Mouse (Mus musculus) layer of hippocampus, adult 9-10 months (tissue): ENCODE measurements around the gene Osgep.
"Not testable (repeated sequence)": the region's sequence is repeated elsewhere in the genome, so short reads cannot be mapped to it uniquely, and the experiment has no call there.

Experiments used
- DNase-seq: peaks from one replicate; pipeline ENCODE4 v3.0.0; 2022; ENCODE audit warnings: low spot score

Osgep gene

DNA sequence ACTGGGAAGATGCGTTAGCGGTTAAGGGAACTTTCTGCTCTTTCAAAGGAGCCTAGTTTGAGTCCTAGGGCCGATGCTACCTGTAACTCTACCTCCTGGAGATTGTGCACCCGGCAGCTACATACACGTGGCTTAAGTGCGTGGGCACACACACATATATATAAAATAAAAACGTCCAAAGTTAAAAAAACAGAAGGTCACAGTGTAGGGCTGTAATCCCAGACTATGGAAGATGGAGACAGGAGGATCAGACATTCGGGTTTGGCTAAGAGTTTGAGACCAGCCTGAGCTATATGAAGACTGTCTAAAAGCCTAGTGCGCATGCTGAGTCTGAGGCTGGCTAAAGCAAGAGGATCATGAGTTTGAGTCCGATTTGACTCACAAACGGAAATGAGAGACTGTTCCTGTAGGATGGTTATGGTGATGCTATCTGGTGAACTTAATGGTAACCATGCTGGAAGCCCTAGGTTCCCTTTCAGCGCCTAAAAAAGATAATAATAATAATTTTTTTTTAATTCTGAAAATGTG is 6.9 kb upstream of the Osgep start:
- DNase-seq, result no peak

DNA sequence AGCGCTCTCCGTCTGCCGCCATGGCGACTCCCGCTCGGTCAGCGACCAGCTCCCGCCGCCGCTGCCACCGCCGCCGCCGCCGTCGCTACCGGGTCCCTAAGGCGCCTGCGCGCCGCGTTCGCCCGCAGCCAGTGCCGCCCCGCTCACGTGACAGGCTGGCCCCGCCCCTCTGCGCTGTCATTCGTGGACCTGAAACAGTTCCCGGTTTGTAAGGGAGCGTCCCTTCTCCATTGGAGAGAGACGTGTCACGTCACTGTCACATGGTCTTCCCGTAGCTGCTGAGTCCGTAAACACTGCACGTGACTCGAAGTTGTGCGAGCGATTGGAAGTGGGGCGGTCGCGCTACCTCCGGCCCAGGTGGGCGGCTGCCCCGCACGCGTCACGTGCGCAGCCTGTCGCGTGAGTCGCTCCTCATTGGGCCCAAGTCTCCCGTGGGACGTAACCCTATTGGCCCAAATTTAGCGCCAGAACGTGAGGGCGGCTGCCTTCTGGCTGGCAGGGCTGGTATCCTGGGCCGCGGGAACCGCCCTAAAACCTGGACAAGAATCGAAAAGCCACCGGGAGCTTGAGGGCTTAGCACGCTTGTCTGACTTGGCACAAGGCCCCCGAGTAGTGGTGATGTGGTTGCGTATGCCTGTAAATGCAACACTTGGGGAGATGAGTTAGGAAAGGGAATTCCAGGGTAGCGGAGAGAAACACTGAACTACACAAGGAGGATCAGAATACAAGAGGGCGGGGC is 6.2 kb upstream of the Osgep start, which contains the start of the genes Pip4p1 and Pnp:
Gene Pip4p1, minus strand, starts transcription at position 103 of the 739 bp plus-strand sequence.
Gene Pnp, plus strand, starts transcription at position 329 of the 739 bp plus-strand sequence.
- peak; percentile 98 for DNase-seq

DNA sequence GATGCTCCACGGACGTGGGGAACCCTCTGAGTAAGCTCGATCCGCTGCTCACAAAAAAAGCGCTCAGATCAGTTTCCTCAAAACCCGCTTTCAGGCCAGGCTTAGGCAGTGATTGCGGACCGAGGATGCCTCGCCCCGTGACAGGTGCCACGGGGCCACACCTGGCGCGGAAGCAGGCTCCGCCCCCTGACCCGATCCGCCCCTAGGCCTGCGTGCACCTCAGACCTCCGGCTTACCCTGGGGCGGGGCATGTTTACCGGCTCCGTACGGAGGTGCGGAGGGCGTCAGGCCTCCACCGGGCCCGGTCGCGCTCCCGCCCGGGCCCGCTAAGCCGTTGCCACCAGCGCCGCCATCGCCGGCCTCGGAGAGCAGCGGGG is 5.7 kb upstream of the Osgep start:
- no peak for DNase-seq

DNA sequence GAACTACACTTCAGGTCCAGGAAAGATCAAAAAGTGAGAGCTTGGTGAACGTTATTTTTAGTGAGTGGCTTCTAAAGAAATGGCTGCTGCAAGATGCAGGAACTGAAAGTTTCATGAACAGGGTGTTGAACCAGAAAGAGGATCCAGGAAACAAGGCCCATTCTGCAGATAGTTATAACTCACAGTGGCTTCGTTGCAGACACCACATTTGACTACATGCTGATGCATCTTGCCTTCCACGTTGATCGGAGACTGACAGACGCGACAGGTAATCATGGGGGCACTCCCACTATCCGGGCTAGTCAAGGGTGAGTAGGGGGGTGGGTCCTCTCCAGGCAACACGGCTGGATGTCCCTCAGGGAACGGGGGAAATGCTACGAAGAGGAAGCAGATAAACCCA is 5.3 kb upstream of the Osgep start:
- no peak for DNase-seq

DNA sequence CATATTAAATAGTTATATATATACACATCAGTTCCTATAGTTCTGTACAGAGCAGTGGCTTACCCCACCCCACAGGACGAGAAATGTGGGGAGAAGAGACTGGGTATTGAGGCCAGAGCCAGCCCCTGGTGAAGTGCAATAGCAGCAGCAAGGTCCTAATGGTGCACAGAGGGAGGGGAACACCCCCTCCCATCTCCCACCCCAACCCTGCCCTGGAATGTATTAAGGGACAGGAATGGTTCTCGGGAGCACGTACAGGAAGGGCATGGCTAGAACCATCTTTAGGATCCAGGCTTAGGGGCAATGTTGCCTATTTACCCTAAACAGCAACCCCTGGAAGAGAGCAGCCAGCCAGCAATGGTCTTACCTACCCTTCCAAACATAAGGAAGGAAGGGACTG is 2.7 kb upstream of the Osgep start:
- no peak for DNase-seq

DNA sequence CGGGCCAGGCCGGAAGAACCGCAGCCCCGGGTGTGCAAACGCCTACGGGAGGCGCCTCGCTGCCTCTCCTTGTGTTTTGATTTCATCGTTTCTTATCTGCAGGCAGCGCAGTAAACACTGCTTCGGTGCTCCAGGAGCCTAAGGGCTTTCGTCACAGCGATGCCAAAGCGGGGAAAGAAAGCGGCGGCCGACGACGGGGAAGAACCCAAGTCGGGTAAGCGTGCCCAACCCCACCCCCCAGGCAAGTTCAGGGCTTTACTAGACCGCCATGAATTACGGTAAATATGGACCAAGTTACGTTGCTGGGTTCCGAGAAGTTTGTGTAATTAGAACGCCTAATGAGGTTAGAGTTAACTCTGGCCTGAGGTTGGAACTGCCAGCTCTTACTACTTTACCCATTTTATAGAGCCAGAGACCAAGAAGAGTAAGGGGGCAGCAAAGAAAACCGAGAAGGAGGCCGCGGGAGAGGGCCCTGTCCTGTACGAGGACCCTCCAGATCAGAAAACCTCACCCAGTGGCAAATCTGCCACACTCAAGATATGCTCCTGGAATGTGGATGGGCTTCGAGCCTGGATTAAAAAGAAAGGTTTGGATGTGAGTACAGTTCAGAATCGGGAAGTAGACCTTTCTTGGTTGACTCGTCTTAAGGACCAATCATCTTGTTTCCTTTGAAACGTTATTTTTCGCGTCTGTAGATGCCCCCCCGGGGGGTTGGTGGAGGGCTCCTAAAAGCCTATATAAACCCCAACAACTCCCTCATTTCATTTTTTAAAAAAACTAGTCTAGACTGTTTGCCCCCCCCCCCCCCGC is 623 bp upstream of the Osgep start:
- DNase-seq, result no peak

DNA sequence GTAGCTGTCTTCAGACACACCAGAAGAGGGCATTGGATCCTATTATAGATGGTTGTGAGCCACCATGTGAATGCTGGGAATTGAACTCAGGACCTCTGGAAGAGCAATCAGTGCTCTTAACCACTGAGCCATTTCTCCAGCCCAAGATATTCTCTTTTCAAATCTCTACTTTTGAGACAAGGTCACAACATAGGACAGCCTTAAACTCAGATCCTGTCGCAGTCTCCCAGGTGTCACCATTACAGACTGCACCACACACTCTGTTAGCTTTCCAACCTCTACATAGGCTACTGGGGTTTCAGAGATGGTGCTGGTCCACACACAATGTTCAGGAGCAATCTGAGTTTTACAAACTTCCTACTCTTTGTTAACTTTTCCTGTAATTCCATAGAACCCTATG is 1.3 kb downstream of the Osgep start:
- DNase-seq, result not testable (repeated sequence)

DNA sequence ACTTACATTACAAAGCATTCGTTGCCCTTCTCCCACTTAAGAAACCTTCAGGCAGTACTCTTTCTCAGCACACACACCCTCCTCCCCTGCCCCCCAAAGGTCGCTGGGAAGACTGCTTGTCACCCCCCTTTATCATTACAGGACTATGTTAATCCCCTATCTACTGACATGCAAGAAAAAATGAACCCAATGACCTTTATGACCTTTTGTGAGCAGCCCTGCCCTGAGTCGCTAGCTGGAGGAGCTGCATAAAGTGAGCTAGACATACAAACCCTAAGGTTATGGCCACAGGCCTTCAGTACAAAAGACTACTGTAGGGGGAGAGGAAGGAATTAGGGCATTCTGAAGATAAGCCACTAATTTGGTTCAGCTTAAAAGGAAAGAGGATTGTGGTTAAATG is 13.3 kb downstream of the Osgep start:
- DNase-seq, result no peak

DNA sequence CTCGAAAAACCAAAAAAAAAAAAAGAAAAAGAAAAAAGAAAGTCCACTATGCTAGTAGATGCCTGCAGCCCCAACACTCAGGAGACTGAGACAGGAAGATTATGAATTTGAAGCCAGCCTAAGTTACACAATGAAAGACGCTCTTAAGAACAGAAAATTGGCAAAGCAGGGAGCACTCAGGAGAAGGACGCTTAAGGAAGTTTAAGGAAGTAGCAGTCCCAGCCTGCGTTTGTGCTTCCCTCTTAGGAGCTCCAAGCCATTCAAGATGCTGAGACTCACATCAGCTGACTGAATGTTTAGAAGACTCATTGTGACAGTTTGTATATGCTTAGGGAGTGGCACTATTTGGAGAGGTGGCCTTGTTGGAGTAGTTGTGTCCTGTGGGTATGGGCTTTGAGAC is 16.6 kb downstream of the Osgep start:
- DNase-seq, result no peak

DNA sequence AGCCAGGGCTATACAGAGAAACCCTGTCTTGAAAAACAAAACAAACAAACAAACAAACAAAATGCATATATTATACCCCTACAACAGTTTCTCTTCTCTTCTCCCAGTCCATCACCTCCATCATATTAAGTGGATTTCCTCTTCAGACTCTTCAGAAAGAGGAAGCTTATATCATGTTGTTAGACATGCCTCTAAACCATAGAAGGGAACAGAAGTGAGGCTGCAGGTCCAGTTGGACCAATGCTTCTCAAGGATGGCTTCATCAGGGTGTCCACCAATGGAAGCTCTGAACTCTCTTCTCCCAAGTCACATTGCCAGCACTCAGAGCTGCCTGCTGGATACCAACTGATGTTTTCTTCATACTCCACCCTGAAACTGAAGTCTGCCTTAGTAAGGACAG is 19.4 kb downstream of the Osgep start:
- DNase-seq, result not testable (repeated sequence)

DNA sequence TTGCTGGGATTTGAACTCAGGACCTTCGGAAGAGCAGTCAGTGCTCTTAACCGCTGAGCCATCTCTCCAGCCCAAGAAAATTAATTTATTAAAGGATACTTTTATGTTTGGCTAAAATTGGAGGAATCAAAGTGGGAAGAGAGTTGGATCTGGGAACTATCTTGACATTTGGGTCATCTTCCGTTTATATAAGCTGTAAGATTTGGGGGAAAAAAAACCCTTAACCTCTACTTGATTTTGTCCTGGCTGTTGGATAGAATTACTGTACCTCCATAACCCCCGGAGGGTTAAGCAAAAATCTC is 19.9 kb downstream of the Osgep start:
- no peak for DNase-seq

DNA sequence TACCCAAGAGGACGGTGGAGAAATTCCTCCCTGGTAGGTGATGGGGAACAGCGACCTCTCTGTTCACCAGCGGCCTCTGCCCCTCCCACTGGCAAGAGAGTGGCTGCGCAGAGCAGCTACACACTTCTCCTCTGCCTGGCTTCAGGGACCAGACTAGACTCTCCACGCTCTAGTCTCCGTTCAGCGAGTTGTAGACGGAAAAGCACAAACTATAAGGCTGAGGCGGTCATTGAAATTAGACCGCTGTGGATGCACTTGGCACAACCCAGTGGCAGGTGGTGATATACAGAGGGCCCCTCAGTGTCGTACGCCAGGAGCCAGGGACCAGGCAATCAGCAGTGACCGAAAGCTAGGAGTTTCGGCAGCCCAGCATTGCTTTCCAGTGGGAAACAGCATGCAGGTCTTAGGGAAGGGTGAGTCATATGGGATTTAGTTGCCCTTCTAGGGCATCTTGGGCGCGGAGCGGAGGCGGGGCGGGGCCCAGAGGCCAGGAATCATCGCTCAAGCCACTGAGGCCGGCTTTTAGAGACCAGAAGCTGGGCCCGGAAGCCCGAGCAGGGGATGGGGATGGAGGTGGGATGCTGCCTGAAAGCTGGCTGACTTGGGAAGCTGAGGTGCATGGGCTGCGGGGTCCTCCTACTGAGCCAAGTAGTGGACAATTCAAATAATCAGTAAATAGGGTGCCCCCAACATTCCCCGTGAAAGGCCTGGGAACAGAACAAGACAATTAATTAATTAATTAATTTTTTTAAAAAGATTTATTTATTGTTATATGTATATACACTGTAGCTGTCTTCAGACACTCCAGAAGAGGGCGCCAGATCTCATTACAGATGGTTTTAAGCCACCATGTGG is 20.5 kb downstream of the Osgep start:
- DNase-seq, result no peak

DNA sequence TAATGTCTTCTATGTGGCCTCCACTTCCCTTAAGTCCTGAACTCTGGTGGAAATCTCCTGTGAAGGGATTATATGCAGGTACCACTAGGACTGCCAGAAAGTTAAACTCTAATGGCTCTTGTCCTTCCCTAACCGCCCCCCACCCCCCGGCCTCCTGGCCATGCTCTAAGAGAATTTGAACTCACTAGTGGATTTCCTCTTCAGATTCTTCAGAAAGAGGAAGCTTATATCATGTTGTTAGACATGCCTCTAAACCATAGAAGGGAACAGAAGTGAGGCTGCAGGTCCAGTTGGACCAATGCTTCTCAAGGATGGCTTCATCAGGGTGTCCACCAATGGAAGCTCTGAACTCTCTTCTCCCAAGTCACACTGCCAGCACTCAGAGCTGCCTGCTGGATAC is 26.7 kb downstream of the Osgep start:
- not testable (repeated sequence) for DNase-seq

DNA sequence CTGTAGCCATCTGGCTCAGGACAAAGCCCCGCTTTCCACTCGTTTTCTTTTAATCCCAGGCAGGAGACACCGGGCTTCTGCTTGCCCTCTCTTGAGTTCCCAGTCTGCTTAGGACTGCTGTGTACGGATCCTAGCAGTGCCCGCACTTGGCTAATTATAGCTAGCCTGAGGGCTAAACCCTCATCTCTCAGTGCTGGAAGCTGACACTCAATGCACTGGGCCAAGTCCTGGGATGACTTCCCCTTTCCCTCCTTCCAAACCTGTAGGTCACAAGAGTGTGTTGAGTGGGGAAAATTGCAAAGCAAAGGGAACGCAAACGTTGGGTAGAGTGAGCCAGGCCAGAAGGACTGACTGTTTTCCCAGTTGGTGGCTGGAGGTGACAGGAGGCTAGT is 27.3 kb downstream of the Osgep start, which contains the start of gene Klhl33:
Gene Klhl33, minus strand, starts transcription at position 134 of the 392 bp plus-strand sequence.
- no peak for DNase-seq

DNA sequence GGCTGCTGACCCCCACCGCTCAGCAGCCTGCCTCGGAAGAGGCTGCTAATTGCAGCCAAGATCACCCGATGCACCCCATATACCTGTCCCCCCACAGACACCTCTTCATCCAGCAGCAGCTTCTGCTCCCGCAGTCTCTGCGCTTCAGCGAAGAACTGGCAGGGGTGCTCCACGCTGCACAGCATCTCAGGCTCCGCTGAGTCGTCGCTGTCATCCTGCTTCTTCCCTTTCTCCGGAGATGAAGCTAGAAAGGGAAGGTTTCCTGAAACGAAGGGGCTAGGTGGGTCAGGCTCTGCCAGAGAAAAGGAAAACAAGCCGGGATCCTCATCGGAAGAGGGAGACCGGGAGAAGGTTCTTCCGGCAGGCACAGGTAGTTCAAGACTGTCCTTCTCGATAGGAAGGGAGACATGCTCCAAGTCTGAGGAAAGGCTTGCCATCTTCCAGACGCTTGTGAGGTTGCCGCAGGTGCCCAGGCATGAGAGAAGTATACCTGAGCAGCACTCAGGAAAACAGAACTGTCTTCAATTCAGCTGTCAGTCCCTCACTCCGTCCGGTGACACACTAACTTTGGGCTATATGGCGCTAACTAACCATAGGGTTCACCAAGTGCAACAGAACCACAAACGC is 27.8 kb downstream of the Osgep start:
- DNase-seq, result peak; percentile 10

DNA sequence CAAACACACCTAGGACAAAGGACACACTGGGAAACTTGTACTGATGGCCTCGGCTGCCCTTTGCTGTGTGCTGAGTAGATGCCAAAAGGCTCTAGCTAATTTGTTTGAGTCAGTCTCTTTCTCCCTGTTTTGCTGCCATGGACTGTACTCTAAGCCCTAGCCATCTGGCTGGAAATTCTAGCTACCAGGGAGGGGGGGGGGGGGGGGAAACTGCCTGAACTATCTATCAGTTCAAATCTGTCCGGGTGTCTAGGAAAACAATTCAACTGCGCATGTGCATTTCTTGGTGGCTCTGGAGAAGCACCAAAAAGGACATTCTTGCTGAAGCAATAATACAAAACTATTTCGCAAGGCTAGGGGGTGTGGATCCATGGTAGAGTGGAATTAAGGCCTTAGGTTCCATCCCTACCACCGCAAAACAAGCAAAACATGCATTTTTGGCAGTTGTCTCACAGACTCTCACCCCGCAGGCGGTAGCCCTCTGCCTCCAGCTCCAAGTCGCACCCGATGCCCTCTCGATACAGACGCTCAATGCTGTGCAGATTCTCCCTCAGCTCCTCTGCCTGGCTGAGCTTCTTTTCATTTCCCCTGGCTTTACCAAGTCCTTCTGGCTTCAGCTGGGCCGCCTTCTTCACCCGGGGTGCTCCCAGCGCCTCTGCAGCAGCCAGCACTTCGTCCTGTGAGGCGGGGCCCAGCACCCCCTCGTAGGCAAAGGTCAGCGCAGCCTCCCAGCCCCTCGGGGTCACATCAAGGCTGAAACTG is 28.5 kb downstream of the Osgep start:
- peak; percentile 57 for DNase-seq

DNA sequence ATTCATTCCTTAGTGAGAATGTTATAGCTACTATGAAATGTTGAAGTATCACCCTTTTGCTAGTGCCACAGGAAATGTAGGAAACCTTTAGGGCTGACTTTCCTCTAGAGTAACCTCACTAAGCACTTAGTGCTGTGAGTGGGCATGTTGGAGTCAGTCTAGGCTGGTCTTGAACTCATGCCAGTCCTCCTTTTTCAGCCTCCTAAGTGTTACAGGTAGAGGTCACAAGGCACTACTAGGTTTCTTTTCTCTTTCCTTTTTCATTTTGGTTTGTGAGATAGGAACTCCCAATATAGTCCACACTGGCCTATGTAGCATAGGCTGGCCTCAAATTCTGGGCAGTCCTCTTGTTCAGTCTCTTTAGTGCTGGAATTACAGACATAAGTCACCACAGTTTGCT is 29.3 kb downstream of the Osgep start:
- DNase-seq, result no peak

DNA sequence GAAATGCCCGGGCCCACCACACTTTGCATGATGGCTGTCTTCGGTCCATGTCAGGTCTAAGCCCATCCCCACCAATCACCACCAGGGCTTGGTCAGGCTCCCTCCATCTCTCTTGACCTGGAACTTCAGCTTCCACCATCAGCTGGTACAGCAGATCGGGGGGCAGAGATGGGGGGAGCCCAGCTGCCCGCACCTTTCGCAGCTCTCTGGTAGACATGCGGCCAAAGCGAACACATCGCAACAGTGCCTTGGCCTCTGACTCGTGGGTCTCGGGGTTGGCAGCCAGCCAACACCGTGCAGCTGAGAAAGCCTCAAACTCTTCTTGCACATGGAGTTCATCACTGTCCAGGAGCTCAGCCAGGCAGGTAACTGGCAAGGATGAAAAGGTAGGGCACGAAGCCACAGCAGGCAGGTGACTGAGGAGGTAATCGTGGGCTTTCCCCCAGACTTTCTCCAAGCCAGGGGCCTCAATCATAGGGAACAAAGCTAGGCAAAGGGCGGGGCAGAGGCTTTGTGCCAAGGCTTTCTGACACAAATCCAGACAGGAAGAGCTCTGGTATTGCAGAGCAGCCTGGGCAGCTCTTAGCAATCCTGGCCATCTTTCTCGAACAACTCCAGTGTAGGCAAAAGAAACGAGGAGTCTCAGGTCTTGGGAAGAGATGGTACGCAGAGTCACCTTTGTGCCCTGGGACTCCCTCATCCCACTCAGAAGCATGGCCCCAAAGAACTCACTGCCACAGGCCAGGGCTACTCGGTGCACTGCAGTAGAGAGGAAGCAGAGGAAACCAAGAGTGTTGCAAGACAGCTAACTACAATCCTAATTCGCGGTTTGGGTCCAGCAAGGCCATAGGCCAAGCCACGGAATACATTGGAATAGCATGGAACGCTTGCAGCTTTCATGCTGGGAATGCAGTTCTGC is 31.9 kb downstream of the Osgep start:
- DNase-seq, result no peak

DNA sequence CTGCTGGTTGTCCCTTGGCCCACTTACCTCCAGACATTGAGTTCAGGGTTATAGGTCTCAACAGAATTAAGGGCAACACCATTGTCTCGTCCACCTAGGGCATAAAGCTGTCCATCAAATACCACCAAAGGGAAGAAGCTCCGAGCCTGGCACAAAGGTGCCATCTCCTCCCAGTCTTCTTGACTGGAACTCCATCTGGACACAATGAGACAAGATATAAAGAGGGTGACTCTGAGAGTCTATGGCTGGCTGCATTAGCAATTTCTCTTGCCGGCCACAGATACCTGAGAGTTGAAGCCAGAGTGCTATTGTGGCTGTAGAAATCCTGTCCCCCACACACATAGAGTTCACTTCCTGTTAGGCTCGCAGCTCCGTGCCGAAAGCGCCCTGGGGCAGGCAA is 32.6 kb downstream of the Osgep start:
- DNase-seq, result no peak

DNA sequence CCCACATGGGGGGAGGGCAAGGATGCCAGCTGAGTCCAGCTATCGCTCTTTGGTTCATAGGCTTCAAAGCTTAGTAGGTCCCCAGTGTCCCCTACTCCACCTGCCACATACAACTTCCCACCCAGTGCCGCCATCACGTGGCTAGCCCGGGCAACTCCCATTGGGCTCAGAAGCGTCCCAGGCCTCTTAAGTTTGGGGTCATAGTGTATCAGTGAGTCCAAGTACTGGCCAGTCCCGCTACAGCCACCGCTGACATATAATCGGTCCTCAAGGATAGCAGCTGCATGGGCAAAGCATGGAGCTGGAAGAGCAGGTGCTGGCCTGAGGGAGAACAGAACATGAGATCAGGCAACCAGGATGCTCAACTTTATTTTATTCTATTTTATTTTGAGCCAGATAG is 33.1 kb downstream of the Osgep start:
- no peak for DNase-seq
